Mouse (Mus musculus) neural tube, embryonic 15.5 days (tissue): Measurements from ENCODE around the gene Swap70. TPM values are rescaled to one million over a fixed set of nuclear protein-coding genes. Genes with fewer than 3 reads are reported as not detected.

Experiments
- ATAC-seq: fragments of 200-750 bp; cut with Nextera tagmentation; 2 replicates; pipeline ENCODE4 v1.8.0; 2017; ENCODE audit warnings: mild to moderate bottlenecking, moderate TSS enrichment, moderate library complexity; ENCODE audit not compliant: low FRiP score
- H3K27ac ChIP-seq: fragments of 300-500 bp; sonication (generic); replicated peaks from 2 replicates; pipeline ENCODE4 v1.5.1; 2015; ENCODE audit warnings: mild to moderate bottlenecking, inconsistent platforms
- H3K27me3 ChIP-seq: fragments of 300-500 bp; sonication (generic); replicated peaks from 2 replicates; pipeline ENCODE4 v1.6.1; 2015; ENCODE audit warnings: inconsistent platforms
- H3K36me3 ChIP-seq: fragments of 300-500 bp; sonication (generic); 2 replicates; pipeline ENCODE4 v1.6.1; 2015; ENCODE audit warnings: inconsistent platforms
- H3K4me1 ChIP-seq: fragments of 300-500 bp; sonication (generic); 2 replicates; pipeline ENCODE4 v1.6.1; 2015; ENCODE audit warnings: inconsistent platforms
- H3K4me2 ChIP-seq: fragments of 300-500 bp; sonication (generic); 2 replicates; pipeline ENCODE4 v1.6.1; 2015; ENCODE audit warnings: inconsistent platforms, mild to moderate bottlenecking, moderate library complexity
- H3K4me3 ChIP-seq: fragments of 300-500 bp; sonication (generic); replicated peaks from 2 replicates; pipeline ENCODE4 v1.5.1; 2015; ENCODE audit warnings: mild to moderate bottlenecking, inconsistent platforms
- H3K9ac ChIP-seq: fragments of 300-500 bp; sonication (generic); replicated peaks from 2 replicates; pipeline ENCODE4 v1.6.1; 2015; ENCODE audit warnings: mild to moderate bottlenecking, inconsistent platforms
- H3K9me3 ChIP-seq: fragments of 300-500 bp; sonication (generic); replicated peaks from 2 replicates; pipeline ENCODE4 v1.6.1; 2016; ENCODE audit warnings: inconsistent platforms
- WGBS: fragments of 180-500 bp; shearing (Covaris S2); methylation state at CpG from one replicate; pipeline ENCODE4 v1.1.7; 2015; ENCODE audit warnings: mixed read lengths; 5-methylcytosine and 5-hydroxymethylcytosine counted together
- polyA plus RNA-seq: library from polyadenylated mRNA; unstranded; fragments of >200 nt; fragmentation: Nextera tagmentation; extraction: Ambion mirVana; gene quantifications from 2 replicates; pipeline ENCODE4 v1.2.1, GENCODE M21; 2015

The Swap70 gene
- polyA plus RNA-seq, 1 experiment from 2014 or later: 11.9 TPM

GRCm38 (mm10) chr7:110239590-110239989, 18.1 kb downstream of the Swap70 start:
- no peaks in the 10 kb centered on the region for H3K27me3 ChIP-seq
- 0 out of 2 replicates have a peak, but pooled peaks cover 5% of the 10 kb centered on the region for H3K4me1 ChIP-seq
- 75% methylated on average over 4 of the region's 4 CpGs for WGBS
- H3K36me3 ChIP-seq: no peaks in the 10 kb centered on the region
- H3K9me3 ChIP-seq: no peaks in the 10 kb centered on the region
- no peak for ATAC-seq
- H3K4me3 ChIP-seq: no peak overlapping the region
- H3K4me2 ChIP-seq: no peak overlapping the region
- no peak overlapping the region for H3K27ac ChIP-seq
- H3K9ac ChIP-seq: no peak overlapping the region

- WGBS: 58% methylated on average over 9 of the region's 9 CpGs
- no peak for ATAC-seq
- H3K4me3 ChIP-seq: no peak overlapping the region
Measured at GRCm38 (mm10) chr7:110241472-110242289, 20.2 kb downstream of the Swap70 start.

GRCm38 (mm10) chr7:110242290-110242581, 20.7 kb downstream of the Swap70 start:
- Histone ChIP-seq H3K4me2 (no peak overlapping the region), H3K27me3 (no peaks in the 10 kb centered on the region), H3K9ac (no peak overlapping the region), H3K4me1 (0 out of 2 replicates have a peak, but pooled peaks cover 5% of the 10 kb centered on the region), H3K9me3 (no peaks in the 10 kb centered on the region), H3K36me3 (no peaks in the 10 kb centered on the region), H3K27ac (no peak overlapping the region), H3K4me3 (no peak overlapping the region)
- no peak for ATAC-seq
- 95% methylated on average over 5 of the region's 5 CpGs for WGBS

More at GRCm38 (mm10) chr7:110241472-110242289, 20.2 kb downstream of the Swap70 start:
- Histone ChIP-seq H3K9ac (no peak overlapping the region), H3K9me3 (no peaks in the 10 kb centered on the region), H3K4me2 (no peak overlapping the region), H3K4me1 (0 out of 2 replicates have a peak, but pooled peaks cover 5% of the 10 kb centered on the region), H3K27me3 (no peaks in the 10 kb centered on the region), H3K27ac (no peak overlapping the region), H3K36me3 (no peaks in the 10 kb centered on the region)

GRCm38 (mm10) chr7:110245128-110245527, 23.6 kb downstream of the Swap70 start:
- Histone ChIP-seq H3K4me3 (no peak overlapping the region), H3K36me3 (no peaks in the 10 kb centered on the region), H3K9me3 (no peaks in the 10 kb centered on the region), H3K4me1 (no peaks in the 10 kb centered on the region), H3K27ac (no peak overlapping the region), H3K4me2 (no peak overlapping the region), H3K9ac (no peak overlapping the region), H3K27me3 (no peaks in the 10 kb centered on the region)
- no peak for ATAC-seq
- 94% methylated on average over 9 of the region's 9 CpGs for WGBS

GRCm38 (mm10) chr7:110246526-110246925, 25.0 kb downstream of the Swap70 start:
- Histone ChIP-seq H3K4me2 (no peak overlapping the region), H3K27me3 (no peaks in the 10 kb centered on the region), H3K9ac (no peak overlapping the region), H3K27ac (no peak overlapping the region), H3K36me3 (no peaks in the 10 kb centered on the region), H3K9me3 (no peaks in the 10 kb centered on the region), H3K4me3 (no peak overlapping the region), H3K4me1 (no peaks in the 10 kb centered on the region)
- WGBS: 91% methylated on average over 9 of the region's 9 CpGs
- ATAC-seq: no peak

- Histone ChIP-seq H3K9ac (no peak overlapping the region), H3K4me1 (no peaks in the 10 kb centered on the region), H3K4me2 (no peak overlapping the region), H3K9me3 (no peaks in the 10 kb centered on the region), H3K27ac (no peak overlapping the region), H3K36me3 (no peaks in the 10 kb centered on the region), H3K4me3 (no peak overlapping the region), H3K27me3 (no peaks in the 10 kb centered on the region)
- WGBS: 94% methylated on average over 3 of the region's 3 CpGs
- ATAC-seq: no peak
Measured at GRCm38 (mm10) chr7:110247801-110248200, 26.3 kb downstream of the Swap70 start.

GRCm38 (mm10) chr7:110248677-110249076, 27.2 kb downstream of the Swap70 start:
- H3K4me1 ChIP-seq: no peaks in the 10 kb centered on the region
- no peaks in the 10 kb centered on the region for H3K9me3 ChIP-seq
- no peak overlapping the region for H3K4me2 ChIP-seq
- no peaks in the 10 kb centered on the region for H3K27me3 ChIP-seq
- WGBS: 98% methylated on average over 4 of the region's 4 CpGs
- H3K4me3 ChIP-seq: no peak overlapping the region
- H3K27ac ChIP-seq: no peak overlapping the region
- no peak overlapping the region for H3K9ac ChIP-seq
- ATAC-seq: no peak
- no peaks in the 10 kb centered on the region for H3K36me3 ChIP-seq

GRCm38 (mm10) chr7:110253861-110254260, 32.4 kb downstream of the Swap70 start:
- no peaks in the 10 kb centered on the region for H3K9me3 ChIP-seq
- H3K27me3 ChIP-seq: no peaks in the 10 kb centered on the region
- WGBS: 45% methylated on average over 2 of the region's 2 CpGs
- H3K9ac ChIP-seq: no peak overlapping the region
- H3K4me1 ChIP-seq: no peaks in the 10 kb centered on the region
- H3K27ac ChIP-seq: no peak overlapping the region
- no peak overlapping the region for H3K4me3 ChIP-seq
- no peak overlapping the region for H3K4me2 ChIP-seq
- H3K36me3 ChIP-seq: no peaks in the 10 kb centered on the region
- no peak for ATAC-seq

- H3K9me3 ChIP-seq: no peaks in the 10 kb centered on the region
- no peak overlapping the region for H3K9ac ChIP-seq
- 90% methylated on average over 5 of the region's 5 CpGs for WGBS
- no peaks in the 10 kb centered on the region for H3K27me3 ChIP-seq
- no peak for ATAC-seq
- no peak overlapping the region for H3K4me3 ChIP-seq
- no peak overlapping the region for H3K4me2 ChIP-seq
- H3K27ac ChIP-seq: no peak overlapping the region
- H3K4me1 ChIP-seq: no peaks in the 10 kb centered on the region
- H3K36me3 ChIP-seq: no peaks in the 10 kb centered on the region
Measured at GRCm38 (mm10) chr7:110254395-110254794, 32.9 kb downstream of the Swap70 start.

GRCm38 (mm10) chr7:110257059-110257458, 35.5 kb downstream of the Swap70 start:
- no peak for ATAC-seq
- Histone ChIP-seq H3K9me3 (no peaks in the 10 kb centered on the region), H3K36me3 (no peaks in the 10 kb centered on the region), H3K4me1 (no peaks in the 10 kb centered on the region; the same call in 1 of the 2 replicates), H3K4me2 (no peak overlapping the region), H3K27me3 (no peaks in the 10 kb centered on the region), H3K4me3 (no peak overlapping the region), H3K27ac (no peak overlapping the region), H3K9ac (no peak overlapping the region)
- WGBS: 85% methylated on average over 2 of the region's 2 CpGs

- no peak overlapping the region for H3K4me2 ChIP-seq
- peaks cover 3% of the 10 kb centered on the region; the same call in 1 of the 2 replicates for H3K4me1 ChIP-seq
- H3K27me3 ChIP-seq: no peaks in the 10 kb centered on the region
- H3K4me3 ChIP-seq: no peak overlapping the region
- no peak for ATAC-seq
- H3K9ac ChIP-seq: no peak overlapping the region
- WGBS: 87% methylated on average over 11 of the region's 11 CpGs
- no peak overlapping the region for H3K27ac ChIP-seq
- no peaks in the 10 kb centered on the region for H3K9me3 ChIP-seq
- H3K36me3 ChIP-seq: no peaks in the 10 kb centered on the region
Measured at GRCm38 (mm10) chr7:110258196-110258950, 36.9 kb downstream of the Swap70 start.
